Mouse (Mus musculus) bone marrow macrophage, adult 2 months (primary cell): ENCODE measurements around the gene Vmn1r235.

Experiments used
- CTCF ChIP-seq: IDR thresholded peaks from 2 replicates; pipeline ENCODE4 v1.5.1; 2012; ENCODE audit warnings: low read depth, mild to moderate bottlenecking, low read length, moderate library complexity
- POLR2A ChIP-seq: IDR thresholded peaks from 2 replicates; pipeline ENCODE4 v1.6.1; 2012; ENCODE audit warnings: mild to moderate bottlenecking, low read depth, low read length, borderline replicate concordance

GRCm38 (mm10) chr17:21282642-21283041 lies 26.4 kb downstream of the Vmn1r235 start, which contains the start of gene Vmn1r236:
- TF ChIP-seq POLR2A = no peak
- no peak for TF ChIP-seq CTCF
